ENCODE assay signal across 15 mouse cellular contexts in genomic region chr8:107291171-107291601, GRCm38 (mm10). TPM values are rescaled to one million over a fixed set of nuclear protein-coding genes. Genes with fewer than 3 reads are reported as not detected.
DNase-seq lines count a peak whose midpoint lies in the region; ATAC-seq lines count a peak whose summit lies in the region.
"Had no signal": no experiment of that assay in that cellular context is flagged by ENCODE, and none has a peak within 500 bp of the region (broad histone marks: within the 10 kb centered on the region; RNA-seq: fewer than 3 reads in every experiment).

No protein-coding gene starts in this region.

- ATAC-seq in common myeloid progenitor, adult 5-6 weeks (replicated peaks; ENCODE audit: low read depth, poor library complexity, severe bottlenecking) = 0 out of 2 replicates have a peak, but pooled peaks have one; percentile 9
- ATAC-seq in midbrain, embryonic 13.5 days = no peak
- ATAC-seq: forebrain, embryonic 15.5 days; intestine, embryonic 16.5 days had no signal

- H3K4me1 ChIP-seq in midbrain, embryonic 13.5 days (replicated peaks) = peaks cover 17% of the 10 kb centered on the region

- 90% methylated on average over 4 of the region's 4 CpGs for whole genome bisulfite sequencing in midbrain, embryonic 13.5 days

- H3K9me3 ChIP-seq in midbrain, embryonic 13.5 days = no peaks in the 10 kb centered on the region
- H3K9me3 ChIP-seq: embryonic facial prominence, embryonic 10.5 days; forebrain, embryonic 15.5 days; hindbrain, embryonic 12.5 days; neural tube, embryonic 12.5 days had no signal

- no peak overlapping the region for H3K9ac ChIP-seq in midbrain, embryonic 13.5 days (replicated peaks)
- H3K9ac ChIP-seq: forebrain, embryonic 15.5 days; hindbrain, embryonic 12.5 days; neural tube, embryonic 12.5 days had no signal

- peak; percentile 17 for DNase-seq in lung, postnatal 36 days
- DNase-seq in lung, postnatal 4 days = no peak
- peak; percentile 37 for DNase-seq in CD4-positive, CD25-positive, alpha-beta regulatory T cell, adult 2 months (ENCODE audit: low read depth, low spot score)
- DNase-seq in splenic B cell, adult 2 months (ENCODE audit: low read depth, low spot score) = peak; percentile 75
- DNase-seq in left cerebral cortex, adult 8-10 months (ENCODE audit: low spot score in 2 of 2) = no peak
- no peak for DNase-seq in adipocyte (ENCODE audit: low spot score)
- DNase-seq: cerebellum, postnatal 25 days; lung, adult 18-20 months had no signal

- no peak overlapping the region for H3K27ac ChIP-seq in midbrain, embryonic 13.5 days
- H3K27ac ChIP-seq: forebrain, embryonic 15.5 days; hindbrain, embryonic 12.5 days; neural tube, embryonic 12.5 days had no signal

- no peak overlapping the region for H3K4me3 ChIP-seq in midbrain, embryonic 13.5 days (replicated peaks)
- H3K4me3 ChIP-seq: embryonic facial prominence, embryonic 10.5 days; forebrain, embryonic 15.5 days; hindbrain, embryonic 12.5 days; neural tube, embryonic 12.5 days had no signal

- no peaks in the 10 kb centered on the region for H3K27me3 ChIP-seq in splenic B cell, adult 2 months (ENCODE audit: control insufficient read depth, insufficient read depth, low read length, poor library complexity, severe bottlenecking)
- H3K27me3 ChIP-seq in midbrain, embryonic 13.5 days = no peaks in the 10 kb centered on the region
- H3K27me3 ChIP-seq: forebrain, embryonic 15.5 days; hindbrain, embryonic 12.5 days; neural tube, embryonic 12.5 days had no signal

- H3K36me3 ChIP-seq in splenic B cell, adult 2 months (ENCODE audit: control insufficient read depth, insufficient read depth, low read length, poor library complexity, severe bottlenecking) = no peaks in the 10 kb centered on the region
- no peaks in the 10 kb centered on the region for H3K36me3 ChIP-seq in midbrain, embryonic 13.5 days
- H3K36me3 ChIP-seq: embryonic facial prominence, embryonic 10.5 days; forebrain, embryonic 15.5 days; hindbrain, embryonic 12.5 days; neural tube, embryonic 12.5 days had no signal

- H3K4me2 ChIP-seq in midbrain, embryonic 13.5 days (replicated peaks) = no peak overlapping the region
- H3K4me2 ChIP-seq: forebrain, embryonic 15.5 days; hindbrain, embryonic 12.5 days; neural tube, embryonic 12.5 days had no signal

RNA-seq across cellular contexts. Expression of gene Nfat5, which starts 2.1 kb away (rescaled TPM):
- total RNA-seq in common myeloid progenitor, adult 5-6 weeks (2017) = 16.0 and 35.4 TPM in 2 replicates
- 10 to 100 TPM; 46.1 to 69.6 (median 60.0) TPM for total RNA-seq in left cerebral cortex, adult 8-10 months (2022)
- 13.3 TPM in 2 replicates for polyA plus RNA-seq in midbrain, embryonic 13.5 days (2015; fragmentation: Nextera tagmentation; extraction: Ambion mirVana)

Comparison
In these comparisons a context has a peak if more than half of its experiments do, and no peak if none do; other contexts are left out.
1. DNase-seq: peak in lung, postnatal 36 days (single experiment), CD4-positive, CD25-positive, alpha-beta regulatory T cell, adult 2 months (single experiment) and splenic B cell, adult 2 months (single experiment); none in lung, postnatal 4 days (0 of 2), left cerebral cortex, adult 8-10 months (0 of 2) and adipocyte (single experiment).